Mouse (Mus musculus) heart, embryonic 12.5 days (tissue): ENCODE data around the gene Cpne6. TPM values are rescaled to one million over a fixed set of nuclear protein-coding genes. Genes with fewer than 3 reads are reported as not detected.

ENCODE experiments used
- ATAC-seq: fragments of 200-750 bp; cut with Nextera tagmentation; 2 replicates; pipeline ENCODE4 v1.8.0; 2017; ENCODE audit warnings: moderate TSS enrichment, moderate library complexity; ENCODE audit not compliant: insufficient number of reproducible peaks, low FRiP score
- H3K27ac ChIP-seq: fragments of 300-500 bp; sonication (generic); 2 replicates; pipeline ENCODE4 v1.5.1; 2016; ENCODE audit warnings: mild to moderate bottlenecking, moderate library complexity; ENCODE audit not compliant: poor library complexity, severe bottlenecking
- H3K27me3 ChIP-seq: fragments of 300-500 bp; sonication (generic); replicated peaks from 2 replicates; pipeline ENCODE4 v1.6.1; 2016; ENCODE audit warnings: mild to moderate bottlenecking, moderate library complexity
- H3K36me3 ChIP-seq: fragments of 300-500 bp; sonication (generic); 2 replicates; pipeline ENCODE4 v1.6.1; 2016; ENCODE audit warnings: mild to moderate bottlenecking, moderate library complexity
- H3K4me1 ChIP-seq: fragments of 300-500 bp; sonication (generic); replicated peaks from 2 replicates; pipeline ENCODE4 v1.6.1; 2016; ENCODE audit warnings: mild to moderate bottlenecking
- H3K4me2 ChIP-seq: fragments of 300-500 bp; sonication (generic); 2 replicates; pipeline ENCODE4 v1.6.1; 2016; ENCODE audit warnings: mild to moderate bottlenecking, moderate library complexity
- H3K4me3 ChIP-seq: fragments of 300-500 bp; sonication (generic); 2 replicates; pipeline ENCODE4 v1.5.1; 2016; ENCODE audit warnings: mild to moderate bottlenecking
- H3K9ac ChIP-seq: fragments of 300-500 bp; sonication (generic); 2 replicates; pipeline ENCODE4 v1.6.1; 2016; ENCODE audit warnings: mild to moderate bottlenecking, moderate library complexity
- H3K9me3 ChIP-seq: fragments of 300-500 bp; sonication (generic); replicated peaks from 2 replicates; pipeline ENCODE4 v1.6.1; 2016; ENCODE audit warnings: mild to moderate bottlenecking, moderate library complexity
- WGBS: fragments of 180-500 bp; shearing (Covaris S2); methylation state at CpG from one replicate; pipeline ENCODE4 v1.1.7; 2016; 5-methylcytosine and 5-hydroxymethylcytosine counted together
- polyA plus RNA-seq: library from polyadenylated mRNA; unstranded; fragments of >200 nt; fragmentation: Nextera tagmentation; extraction: Ambion mirVana; gene quantifications from 2 replicates; pipeline ENCODE4 v1.2.1, GENCODE M21; 2016

The Cpne6 gene
- polyA plus RNA-seq, 1 experiment from 2014 or later, result 0.59 TPM

DNA sequence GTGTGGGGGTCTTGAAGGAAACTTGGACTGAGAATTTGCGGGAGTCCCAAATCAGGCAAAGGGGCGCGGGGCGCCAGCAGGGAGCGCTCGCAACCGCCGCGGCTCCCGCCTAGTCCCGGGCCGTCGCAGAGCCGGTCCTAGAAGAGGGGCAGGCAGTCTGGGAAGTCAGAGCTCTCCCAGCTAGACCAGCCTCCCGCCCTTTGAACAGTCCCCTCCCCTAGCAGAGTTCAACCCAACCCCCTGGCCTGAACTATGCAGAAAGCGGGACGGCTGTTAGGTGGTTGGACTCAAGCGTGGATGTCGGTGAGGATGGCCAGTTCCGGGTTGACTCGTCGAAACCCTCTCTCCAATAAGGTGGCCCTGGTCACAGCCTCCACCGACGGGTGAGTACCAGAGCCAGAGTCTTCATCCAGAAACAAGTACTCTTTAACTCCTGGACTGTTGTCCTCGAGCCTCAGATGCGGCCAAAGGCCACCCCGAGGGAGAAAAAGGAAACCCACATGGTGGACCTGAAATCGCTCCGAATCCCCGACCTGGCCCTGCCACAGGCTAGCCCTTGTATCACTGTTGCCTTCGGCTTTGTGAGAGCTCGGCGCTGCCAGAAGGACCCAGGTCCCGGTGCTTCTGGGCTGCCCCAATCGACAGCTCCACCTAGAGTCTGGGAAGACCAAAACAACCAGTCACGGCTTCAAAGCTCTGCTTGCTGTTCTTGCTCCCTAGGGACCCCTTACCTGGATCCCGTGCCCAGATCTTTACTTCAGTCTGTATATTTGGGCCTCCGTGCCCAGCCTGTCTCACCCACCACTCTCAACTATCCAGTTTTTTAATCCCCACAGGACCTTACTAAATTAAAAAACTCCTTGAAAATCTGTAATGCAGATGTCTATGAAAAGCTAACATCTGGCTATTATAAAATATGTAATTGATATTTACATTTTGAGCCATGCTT lies 31.3 kb upstream of the Cpne6 start, which contains the start of gene Dhrs4:
TSS of gene Dhrs4 (plus strand) at position 108 of the 949 bp plus-strand sequence.
- peak within 1 kb of the TSS; percentile 73 for H3K9ac ChIP-seq
- peak; percentile 96 for ATAC-seq
- peak within 1 kb of the TSS; percentile 63 for H3K27ac ChIP-seq
- WGBS, result 1% methylated on average over 38 of the region's 38 CpGs
- peak within 1 kb of the TSS; percentile 70 for H3K4me2 ChIP-seq
- H3K36me3 ChIP-seq, result peaks cover 15% of the 10 kb centered on the region
- H3K27me3 ChIP-seq, result no peaks in the 10 kb centered on the region
- H3K4me3 ChIP-seq, result peak within 1 kb of the TSS; percentile 62
- no peaks in the 10 kb centered on the region for H3K9me3 ChIP-seq
- H3K4me1 ChIP-seq, result 0 out of 2 replicates have a peak, but pooled peaks cover 4% of the 10 kb centered on the region

DNA sequence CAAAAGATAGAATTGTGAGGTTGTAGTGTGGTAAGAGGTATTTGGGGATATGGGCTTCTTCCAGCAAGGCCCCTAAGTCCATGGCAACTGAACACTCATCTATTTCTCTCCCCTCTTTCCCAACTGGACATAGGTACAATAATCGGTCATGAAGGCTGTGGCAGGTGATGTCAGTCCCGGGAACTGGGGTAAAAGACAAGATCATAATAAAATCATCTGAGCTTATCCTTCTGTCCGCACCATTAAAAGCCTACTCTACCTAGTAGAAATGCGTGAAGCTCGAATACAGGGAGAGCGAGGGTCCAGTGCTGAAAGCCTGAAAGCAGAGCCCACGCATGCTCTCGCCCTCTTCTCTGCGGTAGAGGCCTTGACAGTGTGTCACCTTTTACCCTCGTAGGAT lies 30.6 kb upstream of the Cpne6 start:
- Histone ChIP-seq H3K27ac (no peak overlapping the region), H3K27me3 (no peaks in the 10 kb centered on the region), H3K4me3 (no peak overlapping the region), H3K4me2 (no peak overlapping the region), H3K36me3 (peaks cover 15% of the 10 kb centered on the region), H3K9ac (no peak overlapping the region), H3K9me3 (no peaks in the 10 kb centered on the region), H3K4me1 (0 out of 2 replicates have a peak, but pooled peaks cover 4% of the 10 kb centered on the region)
- WGBS, result 85% methylated on average over 10 of the region's 10 CpGs
- no peak for ATAC-seq

GRCm38 (mm10) chr14:55484430-55485085 lies 25.7 kb upstream of the Cpne6 start:
- 74% methylated on average over 5 of the region's 5 CpGs for WGBS
- Histone ChIP-seq H3K27me3 (no peaks in the 10 kb centered on the region), H3K4me1 (no peaks in the 10 kb centered on the region), H3K36me3 (peaks cover 36% of the 10 kb centered on the region), H3K4me2 (no peak overlapping the region), H3K4me3 (no peak overlapping the region), H3K27ac (no peak overlapping the region), H3K9me3 (no peaks in the 10 kb centered on the region), H3K9ac (no peak overlapping the region)
- ATAC-seq, result no peak

DNA sequence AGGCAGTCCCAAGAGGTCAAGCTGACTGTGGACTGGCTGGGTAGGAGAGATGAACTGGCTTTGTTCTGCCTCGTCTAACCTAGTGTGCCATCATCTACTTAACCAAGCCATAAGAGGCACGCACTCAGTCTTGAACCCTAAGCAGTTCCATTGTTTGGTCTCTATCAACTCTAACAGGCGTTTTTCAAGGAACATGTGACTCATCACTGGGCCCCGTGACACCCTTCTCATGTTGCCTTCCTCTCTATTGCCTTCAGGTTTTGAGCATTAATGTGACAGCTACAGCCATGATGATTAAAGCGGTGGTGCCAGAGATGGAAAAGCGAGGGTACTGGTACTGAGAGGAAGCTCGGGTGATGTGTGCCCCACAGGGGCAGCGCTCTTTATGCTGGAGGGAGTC lies 23.4 kb upstream of the Cpne6 start:
- ATAC-seq, result no peak
- no peak overlapping the region for H3K9ac ChIP-seq
- no peak overlapping the region for H3K4me2 ChIP-seq
- H3K27me3 ChIP-seq, result 0 out of 2 replicates have a peak, but pooled peaks cover 3% of the 10 kb centered on the region
- peaks cover 11% of the 10 kb centered on the region for H3K4me1 ChIP-seq
- peaks cover 24% of the 10 kb centered on the region for H3K36me3 ChIP-seq
- no peak overlapping the region for H3K4me3 ChIP-seq
- no peak overlapping the region for H3K27ac ChIP-seq
- WGBS, result 77% methylated on average over 8 of the region's 8 CpGs
- H3K9me3 ChIP-seq, result no peaks in the 10 kb centered on the region

- peak within 1 kb of the TSS; percentile 18; the same call in 1 of the 2 replicates for H3K27ac ChIP-seq
- peaks cover 13% of the 10 kb centered on the region for H3K4me1 ChIP-seq
- H3K4me2 ChIP-seq, result peak within 1 kb of the TSS; percentile 99
- peak; percentile 77 for ATAC-seq
- H3K36me3 ChIP-seq, result peaks cover 17% of the 10 kb centered on the region
- WGBS, result under 1% methylated on average over 55 of the region's 68 CpGs
- H3K4me3 ChIP-seq, result peak within 1 kb of the TSS; percentile 81
- H3K9ac ChIP-seq, result peak within 1 kb of the TSS; percentile 76
- H3K9me3 ChIP-seq, result no peaks in the 10 kb centered on the region
- H3K27me3 ChIP-seq, result 0 out of 2 replicates have a peak, but pooled peaks cover 7% of the 10 kb centered on the region
These were observed 19.7 kb upstream of the Cpne6 start, which contains the start of gene Carmil3 for GRCm38 (mm10) chr14:55490361-55491201. TSS of gene Carmil3 (plus strand) at chr14:55490651.

DNA sequence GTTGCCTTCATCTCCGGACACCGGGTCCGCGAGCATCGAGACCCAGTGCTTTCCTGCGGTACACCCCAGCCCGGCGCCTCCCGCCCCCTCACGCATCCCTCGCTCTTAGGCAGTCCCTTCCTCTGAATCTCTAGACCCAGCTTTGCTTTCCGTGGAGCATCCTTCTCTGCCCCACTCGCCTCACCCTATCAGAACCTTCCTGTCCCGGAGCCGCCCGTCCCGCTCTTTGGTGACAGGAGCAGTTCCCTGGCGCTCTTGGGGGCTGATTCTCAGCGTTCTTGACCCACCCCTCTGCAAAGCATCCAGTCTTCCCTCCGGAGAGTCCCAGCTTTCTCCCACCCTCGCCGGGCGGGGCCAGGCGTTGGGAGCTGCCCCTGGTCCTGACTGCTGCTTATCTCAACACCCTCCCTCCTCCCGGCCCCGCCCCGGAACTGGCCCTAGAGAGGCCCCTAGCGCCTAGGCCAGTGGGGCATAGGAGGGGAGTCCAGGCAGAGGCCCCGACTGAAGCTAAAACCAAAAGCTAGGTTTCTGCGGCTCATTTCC lies 18.9 kb upstream of the Cpne6 start:
- H3K4me2 ChIP-seq, result peak overlapping the region; percentile 99
- peak; percentile 83 for ATAC-seq
- H3K27ac ChIP-seq, result peak overlapping the region; percentile 18; the same call in 1 of the 2 replicates
- H3K27me3 ChIP-seq, result 0 out of 2 replicates have a peak, but pooled peaks cover 7% of the 10 kb centered on the region
- peak overlapping the region; percentile 76 for H3K9ac ChIP-seq
- H3K9me3 ChIP-seq, result no peaks in the 10 kb centered on the region
- peaks cover 12% of the 10 kb centered on the region for H3K36me3 ChIP-seq
- H3K4me1 ChIP-seq, result peaks cover 20% of the 10 kb centered on the region
- 0% methylated on average over 30 of the region's 30 CpGs for WGBS
- H3K4me3 ChIP-seq, result peak overlapping the region; percentile 81

GRCm38 (mm10) chr14:55492103-55492502 lies 18.1 kb upstream of the Cpne6 start:
- H3K9ac ChIP-seq, result no peak overlapping the region
- WGBS, result 38% methylated on average over 3 of the region's 3 CpGs
- peak overlapping the region; percentile 99; the same call in 1 of the 2 replicates for H3K4me2 ChIP-seq
- peaks cover 28% of the 10 kb centered on the region for H3K4me1 ChIP-seq
- peaks cover 8% of the 10 kb centered on the region for H3K36me3 ChIP-seq
- no peak overlapping the region for H3K4me3 ChIP-seq
- H3K27me3 ChIP-seq, result 0 out of 2 replicates have a peak, but pooled peaks cover 7% of the 10 kb centered on the region
- no peaks in the 10 kb centered on the region for H3K9me3 ChIP-seq
- no peak overlapping the region for H3K27ac ChIP-seq
- ATAC-seq, result no peak

GRCm38 (mm10) chr14:55495509-55496240 lies 14.6 kb upstream of the Cpne6 start:
- no peaks in the 10 kb centered on the region for H3K9me3 ChIP-seq
- H3K27me3 ChIP-seq, result peaks cover 13% of the 10 kb centered on the region
- no peak for ATAC-seq
- no peak overlapping the region for H3K9ac ChIP-seq
- H3K4me1 ChIP-seq, result peaks cover 24% of the 10 kb centered on the region
- H3K4me3 ChIP-seq, result no peak overlapping the region
- 69% methylated on average over 20 of the region's 20 CpGs for WGBS
- no peak overlapping the region for H3K27ac ChIP-seq
- no peaks in the 10 kb centered on the region for H3K36me3 ChIP-seq
- no peak overlapping the region for H3K4me2 ChIP-seq

- peaks cover 23% of the 10 kb centered on the region for H3K27me3 ChIP-seq
- peak overlapping the region; percentile 33 for H3K4me2 ChIP-seq
- 57% methylated on average over 16 of the region's 16 CpGs for WGBS
- H3K4me1 ChIP-seq, result peaks cover 17% of the 10 kb centered on the region
- ATAC-seq, result 0 out of 2 replicates have a peak, but pooled peaks have one; percentile 18
- H3K9ac ChIP-seq, result peak overlapping the region; percentile 9
- no peaks in the 10 kb centered on the region for H3K9me3 ChIP-seq
- no peak overlapping the region for H3K27ac ChIP-seq
- no peak overlapping the region for H3K4me3 ChIP-seq
- no peaks in the 10 kb centered on the region for H3K36me3 ChIP-seq
These were observed 13.3 kb upstream of the Cpne6 start for GRCm38 (mm10) chr14:55496761-55497448.
